Mouse (Mus musculus): ENCODE measurements around the gene Fgfr2.
A peak's percentile ranks its signal among the peaks of the same experiment; 100 is the strongest.

Gene Fgfr2

GRCm38 (mm10) chr7:130839380-130840100 lies 2283.6 kb downstream of the Fgfr2 start:
- DNase-seq, result no peak

DNA sequence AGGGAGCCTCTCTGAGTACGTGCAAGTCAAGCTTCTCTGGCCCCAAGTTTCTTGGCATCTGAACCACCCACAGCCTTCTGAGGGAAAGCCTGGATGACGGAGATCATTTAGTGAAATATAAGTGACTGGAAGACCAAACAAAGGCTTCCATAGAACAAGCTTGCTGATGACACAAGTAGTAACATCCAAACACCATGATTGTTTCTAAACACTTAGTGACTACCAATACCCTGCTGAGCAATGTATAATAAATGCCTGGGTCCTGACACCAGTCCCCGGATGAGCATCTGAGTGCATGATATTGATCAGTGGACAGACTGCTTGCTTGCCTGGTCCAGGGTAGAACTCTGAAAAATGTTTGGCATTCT lies 2284.5 kb downstream of the Fgfr2 start:
- no peak for DNase-seq

DNA sequence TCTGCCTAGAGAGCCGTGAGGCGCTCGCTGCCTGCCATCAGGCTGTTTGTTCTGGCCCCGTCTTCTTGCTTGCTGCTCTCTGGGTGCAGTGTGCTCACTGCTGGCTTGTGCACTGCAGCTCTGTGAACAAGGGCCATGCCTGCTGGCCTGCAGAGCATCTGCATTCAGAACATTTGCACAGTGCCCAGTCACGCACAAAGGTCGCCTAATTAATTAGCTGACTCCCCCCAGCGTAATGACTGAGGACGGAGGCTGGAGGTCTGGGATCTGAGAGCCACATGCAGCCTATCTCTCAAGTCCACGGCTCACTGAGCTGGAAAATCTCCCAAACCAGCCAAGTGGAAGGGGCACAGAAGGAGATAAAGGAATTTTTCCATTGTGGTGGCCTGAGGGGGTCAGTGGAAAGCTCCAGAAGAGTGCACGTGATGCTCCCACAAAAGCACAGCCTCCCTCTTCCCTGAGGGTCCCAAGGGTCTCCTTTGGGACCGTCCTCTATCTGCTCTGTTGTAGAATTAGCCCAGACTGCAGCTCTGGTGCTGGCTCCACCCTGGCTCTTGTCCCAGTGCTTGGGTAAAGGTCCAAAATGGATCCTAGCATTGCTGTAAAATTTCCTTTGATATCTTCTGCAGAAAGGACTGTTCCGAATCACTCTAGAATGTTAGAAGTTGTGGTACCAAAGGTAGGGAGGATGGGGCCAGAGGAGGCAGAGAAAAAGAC lies 2285.1 kb downstream of the Fgfr2 start:
- peak; percentile 22 for DNase-seq

DNA sequence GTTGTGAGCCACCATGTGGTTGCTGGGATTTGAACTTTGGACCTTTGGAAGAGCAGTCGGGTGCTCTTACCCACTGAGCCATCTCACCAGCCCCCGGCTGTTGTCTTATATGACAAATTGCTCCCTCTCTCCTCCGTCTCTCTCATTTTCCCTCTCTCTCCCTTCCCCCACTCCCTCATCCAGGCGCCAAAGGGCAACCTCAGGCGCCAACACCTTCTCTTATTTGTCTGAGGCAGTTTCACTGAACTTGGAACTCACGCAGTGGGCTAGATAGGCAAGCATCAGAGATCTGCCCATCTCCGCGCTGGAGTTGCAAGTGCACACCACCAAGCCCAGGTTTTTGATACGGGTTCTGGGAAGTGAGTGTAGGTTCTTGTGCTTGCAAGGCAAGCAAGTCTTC lies 2287.1 kb downstream of the Fgfr2 start:
- DNase-seq, result no peak

GRCm38 (mm10) chr7:130834958-130835861 lies 2287.9 kb downstream of the Fgfr2 start:
- peak; percentile 18 for DNase-seq

- no peak for DNase-seq
Measured at GRCm38 (mm10) chr7:130834299-130834698, 2288.9 kb downstream of the Fgfr2 start.

DNA sequence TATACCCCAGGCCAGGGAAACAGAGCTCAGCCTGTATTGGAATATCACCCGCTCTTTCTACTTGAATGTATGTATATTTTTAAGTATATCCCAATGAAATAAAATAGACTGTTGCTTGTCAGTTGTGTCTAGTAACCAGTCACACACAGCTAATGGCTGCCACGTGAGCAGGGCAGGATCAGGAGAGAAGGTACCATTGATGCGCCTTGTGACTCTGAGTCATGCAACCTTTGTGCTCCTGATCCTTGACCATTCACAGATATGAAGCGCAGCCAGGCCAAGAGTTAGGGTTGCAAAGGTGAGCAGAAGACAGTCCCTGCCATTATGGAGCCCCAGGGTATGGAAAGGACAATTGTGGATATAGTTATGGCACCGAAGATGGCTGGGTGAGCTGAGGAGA lies 2291.6 kb downstream of the Fgfr2 start:
- DNase-seq, result no peak

GRCm38 (mm10) chr7:130828475-130828874 lies 2294.7 kb downstream of the Fgfr2 start:
- no peak for DNase-seq

- DNase-seq, result no peak
Measured at GRCm38 (mm10) chr7:130827844-130828403, 2295.2 kb downstream of the Fgfr2 start.

DNA sequence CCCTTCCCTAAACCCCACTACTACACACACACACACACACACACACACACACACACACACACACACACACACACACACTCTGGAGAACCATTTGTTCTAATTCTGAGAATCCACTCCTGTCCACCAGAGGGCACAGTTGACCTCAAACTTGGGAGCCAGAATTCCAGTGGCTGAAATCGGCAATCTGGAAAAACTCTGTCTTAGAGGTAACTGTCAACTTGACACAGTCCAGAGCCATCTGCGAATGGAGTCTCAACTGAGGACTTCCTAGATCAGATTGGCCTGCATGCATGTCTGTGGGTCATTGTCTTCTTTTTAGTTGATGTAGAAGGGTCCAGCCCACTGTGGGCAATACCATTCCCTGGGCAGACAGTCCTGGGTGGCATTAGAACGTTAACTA lies 2295.7 kb downstream of the Fgfr2 start:
- peak; percentile 48 for DNase-seq

- DNase-seq, result no peak
Measured at GRCm38 (mm10) chr7:130826343-130826742, 2296.8 kb downstream of the Fgfr2 start.

DNA sequence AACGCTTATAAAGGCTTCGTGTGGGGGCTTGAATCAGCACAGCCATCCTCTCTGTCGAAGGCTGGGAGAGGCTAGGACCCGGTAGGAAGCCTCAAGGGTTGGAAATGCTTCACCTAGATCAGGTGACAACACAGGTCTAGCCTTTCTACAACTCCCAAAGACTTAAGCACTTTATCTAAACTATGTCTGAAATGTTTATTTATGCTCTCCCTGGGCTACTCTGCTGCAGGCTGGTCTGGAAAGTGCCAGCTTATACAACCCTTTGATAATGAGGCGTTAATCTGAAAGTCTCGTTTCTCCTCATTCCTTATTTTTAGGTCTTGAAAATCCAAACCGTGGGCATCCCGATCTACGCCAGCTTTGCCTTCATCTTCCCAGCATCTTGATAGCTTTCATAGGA lies 2299.2 kb downstream of the Fgfr2 start:
- no peak for DNase-seq

DNA sequence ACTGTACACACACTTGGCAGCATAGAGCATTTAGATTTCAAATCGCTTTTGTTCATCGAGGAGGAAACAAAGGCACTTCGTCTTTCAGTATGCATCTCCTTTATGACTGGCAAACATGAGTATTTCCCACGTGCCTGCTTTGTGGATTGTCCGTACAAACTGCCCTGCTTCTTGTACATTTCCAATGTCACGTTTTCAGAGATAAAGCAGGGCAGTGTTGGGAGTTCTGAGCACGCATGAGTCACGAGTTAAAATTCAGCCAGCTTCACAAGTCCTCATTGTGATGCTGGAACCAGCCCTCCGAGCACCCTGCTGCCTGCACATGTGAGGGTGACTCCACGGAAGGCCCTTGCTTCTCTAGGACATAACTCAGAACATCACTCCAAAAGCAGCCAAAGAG lies 2303.5 kb downstream of the Fgfr2 start:
- DNase-seq, result peak; percentile 52

DNA sequence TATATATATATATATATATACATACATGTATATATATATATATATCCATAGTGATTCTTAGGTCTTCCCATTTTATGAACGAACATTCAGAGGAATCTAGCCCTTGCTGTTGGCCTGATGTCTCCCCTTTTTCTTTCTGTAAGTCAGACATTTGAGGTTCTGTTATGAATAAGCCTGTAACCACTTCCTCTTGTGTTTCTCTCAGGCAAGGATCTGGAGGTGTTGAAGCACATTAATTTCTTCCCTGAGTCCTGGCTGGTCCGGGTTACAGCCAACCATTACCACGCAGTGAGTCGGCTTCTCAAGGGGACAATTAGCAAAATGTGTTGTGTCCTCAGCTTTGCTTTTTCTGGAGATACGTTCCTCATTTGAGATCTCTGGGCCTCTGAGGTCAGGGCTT lies 2304.3 kb downstream of the Fgfr2 start:
- no peak for DNase-seq

DNA sequence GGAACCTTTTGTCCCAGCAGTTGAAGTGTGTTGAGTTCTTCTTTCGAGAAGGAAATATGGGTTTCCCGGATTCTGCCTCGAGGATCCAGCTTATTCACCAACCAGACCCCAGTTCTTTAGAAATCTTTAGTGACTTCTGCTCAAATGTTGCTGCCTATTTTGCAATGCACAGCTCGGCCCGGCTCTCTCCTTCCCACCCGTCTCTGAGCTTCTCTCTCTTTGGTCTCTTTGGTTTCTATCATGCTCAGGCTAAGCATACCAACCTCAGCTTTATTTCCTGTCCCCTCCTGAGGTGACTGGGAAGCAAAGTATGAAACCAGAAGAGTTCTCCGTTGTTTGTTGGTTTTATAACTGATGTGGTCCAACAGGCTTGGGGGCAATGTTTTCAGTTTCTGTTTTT lies 2306.9 kb downstream of the Fgfr2 start:
- DNase-seq, result no peak

- peak; percentile 76 for DNase-seq
Measured at GRCm38 (mm10) chr7:130815601-130816000, 2307.5 kb downstream of the Fgfr2 start.

DNA sequence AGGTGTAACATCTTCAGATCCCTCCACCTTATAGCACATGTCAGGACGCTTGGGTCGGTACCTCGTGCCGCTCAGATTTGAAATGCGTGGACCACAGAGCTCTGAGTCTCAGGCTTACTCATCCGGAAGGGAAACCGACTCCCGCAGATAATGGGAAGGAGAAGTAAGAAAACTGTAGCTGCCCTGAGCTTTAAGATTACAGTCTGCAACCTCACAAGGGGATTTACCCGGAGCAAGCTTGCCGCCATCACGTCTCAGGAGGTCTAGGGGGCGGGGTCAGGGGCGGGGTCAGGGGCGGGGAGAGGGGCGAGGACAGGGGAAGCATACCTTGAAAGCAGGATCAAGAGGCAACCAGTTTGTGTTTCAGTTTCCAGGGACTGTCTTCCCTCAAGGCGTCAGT lies 2310.7 kb downstream of the Fgfr2 start:
- no peak for DNase-seq

DNA sequence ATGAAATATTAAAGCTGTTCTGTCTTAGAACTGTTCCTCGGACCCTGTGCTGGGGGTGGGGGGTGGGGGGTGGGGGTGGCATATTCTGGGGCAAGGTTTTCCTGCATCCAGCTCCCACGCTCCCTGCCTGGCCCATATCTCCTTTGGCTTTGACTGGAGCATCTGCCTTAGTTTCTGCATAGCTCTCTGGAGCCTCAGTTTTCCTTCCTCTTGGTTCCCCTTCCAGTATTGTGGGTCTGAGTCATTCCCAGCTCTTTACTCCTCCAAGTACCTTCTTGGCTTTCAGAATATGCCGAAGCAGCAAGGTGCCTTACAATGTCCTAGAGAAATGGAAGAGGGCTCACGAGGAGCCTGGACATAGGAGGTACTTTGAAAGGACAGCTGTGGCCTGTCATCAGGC lies 2312.9 kb downstream of the Fgfr2 start:
- peak; percentile 18 for DNase-seq

GRCm38 (mm10) chr7:130808694-130809093 lies 2314.5 kb downstream of the Fgfr2 start:
- DNase-seq, result no peak

DNA sequence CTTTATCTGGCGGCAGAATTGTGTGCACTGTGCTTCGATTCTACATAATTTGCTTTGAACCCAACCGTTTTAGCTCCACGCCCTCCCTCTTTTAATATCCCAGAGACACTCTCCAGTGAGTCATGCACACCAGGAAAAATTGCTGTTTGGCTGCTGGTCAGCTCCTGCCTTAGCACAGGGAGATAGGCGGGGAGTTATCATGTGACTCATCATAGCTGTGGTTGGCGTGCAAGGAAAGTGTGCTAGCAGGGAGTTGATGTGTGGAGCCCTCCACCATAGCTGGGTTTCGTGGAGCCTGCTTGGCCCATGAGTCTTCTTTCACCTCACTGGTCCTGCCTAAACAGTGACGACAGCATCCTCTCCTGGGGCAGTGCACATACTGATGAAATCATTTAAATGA lies 2315.4 kb downstream of the Fgfr2 start:
- peak; percentile 86 for DNase-seq

- no peak for DNase-seq
Measured at GRCm38 (mm10) chr7:130804991-130805390, 2318.2 kb downstream of the Fgfr2 start.

DNA sequence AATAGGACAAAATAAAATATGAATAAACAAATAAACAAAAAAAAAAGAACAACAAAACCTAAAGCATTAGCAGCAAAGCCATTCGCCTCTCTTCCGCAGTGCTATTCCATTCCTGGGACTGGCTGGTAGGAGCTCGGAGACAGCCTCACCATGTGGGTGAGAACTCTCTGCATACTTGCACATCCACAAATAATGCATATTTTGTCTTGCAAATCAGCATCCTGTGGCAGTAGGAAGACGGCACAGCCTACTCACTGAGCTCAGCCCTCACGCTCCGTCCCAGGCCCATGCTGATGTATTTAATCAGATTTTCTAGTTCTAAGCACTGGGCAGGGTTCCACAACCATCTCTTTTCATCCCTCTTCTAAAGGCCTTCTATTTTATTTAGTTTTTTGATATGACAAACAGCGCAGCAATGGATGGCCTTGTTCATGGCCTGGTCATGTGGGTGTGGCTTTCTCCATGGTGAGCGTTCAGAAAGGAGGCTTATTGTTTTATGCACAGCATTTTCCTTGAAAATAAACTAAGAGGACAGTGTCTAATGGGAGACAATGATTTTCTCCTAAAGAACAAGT lies 2319.8 kb downstream of the Fgfr2 start:
- DNase-seq, result peak; percentile 16

GRCm38 (mm10) chr7:130801811-130802210 lies 2321.3 kb downstream of the Fgfr2 start:
- DNase-seq, result no peak

All from right cerebral cortex, adult 18-20 months (tissue).